Mouse (Mus musculus) retina, adult 2 months (tissue): Measurements from ENCODE around the gene Mcur1.

Source experiments
- DNase-seq: peaks from one replicate; pipeline ENCODE4 v3.0.0-alpha.2; 2012; ENCODE audit warnings: low read depth, low spot score

Mcur1 gene

GRCm38 (mm10) chr13:43526289-43526688, 33.7 kb downstream of the Mcur1 start:
- DNase-seq: no peak

- no peak for DNase-seq
Measured at GRCm38 (mm10) chr13:43525363-43526134, 34.4 kb downstream of the Mcur1 start.

- DNase-seq: no peak
Measured at GRCm38 (mm10) chr13:43524491-43525362, 35.3 kb downstream of the Mcur1 start.

GRCm38 (mm10) chr13:43523906-43524480, 36.0 kb downstream of the Mcur1 start:
- no peak for DNase-seq

- DNase-seq: no peak
Measured at GRCm38 (mm10) chr13:43521940-43522339, 38.1 kb downstream of the Mcur1 start.

- DNase-seq: no peak
Measured at GRCm38 (mm10) chr13:43519251-43519650, 40.7 kb downstream of the Mcur1 start.

- DNase-seq: no peak
Measured at GRCm38 (mm10) chr13:43517371-43517770, 42.6 kb downstream of the Mcur1 start.

GRCm38 (mm10) chr13:43516931-43517330, 43.1 kb downstream of the Mcur1 start:
- DNase-seq: no peak

- DNase-seq: no peak
Measured at GRCm38 (mm10) chr13:43516119-43516518, 43.9 kb downstream of the Mcur1 start.

GRCm38 (mm10) chr13:43514950-43515358, 45.0 kb downstream of the Mcur1 start:
- DNase-seq: no peak

GRCm38 (mm10) chr13:43512736-43513135, 47.3 kb downstream of the Mcur1 start:
- DNase-seq: no peak

- no peak for DNase-seq
Measured at GRCm38 (mm10) chr13:43505798-43506197, 54.2 kb downstream of the Mcur1 start.

GRCm38 (mm10) chr13:43503395-43503850, 56.6 kb downstream of the Mcur1 start:
- no peak for DNase-seq

- DNase-seq: no peak
Measured at GRCm38 (mm10) chr13:43501601-43502000, 58.4 kb downstream of the Mcur1 start.

- DNase-seq: no peak
Measured at GRCm38 (mm10) chr13:43500483-43500850, 59.5 kb downstream of the Mcur1 start.

GRCm38 (mm10) chr13:43499731-43500482, 60.1 kb downstream of the Mcur1 start:
- no peak for DNase-seq

GRCm38 (mm10) chr13:43498849-43499248, 61.1 kb downstream of the Mcur1 start:
- no peak for DNase-seq

- DNase-seq: no peak
Measured at GRCm38 (mm10) chr13:43497769-43498168, 62.2 kb downstream of the Mcur1 start.

GRCm38 (mm10) chr13:43496660-43497059, 63.3 kb downstream of the Mcur1 start:
- DNase-seq: no peak

GRCm38 (mm10) chr13:43495645-43496044, 64.3 kb downstream of the Mcur1 start:
- DNase-seq: no peak

GRCm38 (mm10) chr13:43493725-43494124, 66.3 kb downstream of the Mcur1 start:
- DNase-seq: no peak
